Mouse (Mus musculus) E14TG2a.4 (cell line): Measurements from ENCODE around the gene 1110002E22Rik.

Source experiments
- H3K27me3 ChIP-seq: 2 replicates; pipeline ENCODE4 v1.6.1; 2014; ENCODE audit warnings: low read length, control low read depth; ENCODE audit not compliant: insufficient read depth
- H3K36me3 ChIP-seq: 2 replicates; pipeline ENCODE4 v1.6.1; 2014; ENCODE audit warnings: low read length, control low read depth; ENCODE audit not compliant: insufficient read depth
- H3K4me1 ChIP-seq: replicated peaks from 2 replicates; pipeline ENCODE4 v1.6.1; 2014; ENCODE audit warnings: low read depth, low read length, control low read depth
- H3K4me3 ChIP-seq: replicated peaks from 2 replicates; pipeline ENCODE4 v1.5.1; 2014; ENCODE audit warnings: mild to moderate bottlenecking, low read length
- H3K9me3 ChIP-seq: 2 replicates; pipeline ENCODE4 v1.6.1; 2014; ENCODE audit warnings: low read length, control low read depth
- CTCF ChIP-seq: conservative IDR thresholded peaks from 2 replicates; pipeline ENCODE4 v1.5.1; 2014; ENCODE audit warnings: low read length
- NANOG ChIP-seq: IDR thresholded peaks from 2 replicates; pipeline ENCODE4 v1.6.1; 2014; ENCODE audit warnings: borderline replicate concordance, low read length, mixed read lengths
- POU5F1 ChIP-seq: IDR thresholded peaks from 2 replicates; pipeline ENCODE4 v1.6.1; 2014; ENCODE audit warnings: low read length, borderline replicate concordance

The 1110002E22Rik gene

DNA sequence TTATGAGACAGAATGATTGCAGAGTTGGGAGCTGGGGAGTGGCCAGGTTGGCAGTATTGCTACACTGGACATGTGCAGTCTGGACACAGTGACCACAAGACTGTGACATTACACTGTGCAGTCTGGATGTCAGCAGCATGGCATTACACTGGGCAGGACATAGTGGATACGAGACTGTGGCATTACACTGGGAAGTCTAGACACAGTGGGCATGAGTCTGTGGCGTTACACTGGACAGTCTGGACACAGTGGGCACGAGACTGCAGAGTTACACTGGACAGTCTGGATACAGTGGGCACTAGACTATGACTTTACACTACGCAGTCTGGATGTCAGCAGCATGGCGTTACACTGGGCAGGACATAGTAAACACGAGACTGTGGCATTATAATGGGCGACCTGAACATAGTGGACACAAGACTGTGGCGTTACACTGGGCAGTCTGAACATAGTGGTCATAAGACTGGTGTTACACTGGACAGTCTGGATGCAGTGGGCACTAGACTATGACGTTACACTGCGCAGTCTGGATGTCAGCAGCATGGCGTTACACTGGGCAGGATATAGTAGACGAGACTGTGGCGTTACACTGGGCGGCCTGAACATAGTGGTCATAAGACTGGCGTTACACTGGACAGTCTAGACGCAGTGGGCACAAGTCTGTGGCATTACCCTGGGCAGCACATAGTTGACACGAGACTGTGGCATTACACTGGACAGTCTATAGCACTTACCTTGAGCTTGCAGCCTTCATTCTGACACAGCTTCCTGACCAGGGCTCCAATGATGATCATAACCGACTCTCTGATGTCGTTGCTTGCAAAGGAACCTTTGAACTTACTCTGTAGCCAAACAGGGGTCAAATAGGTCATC is 46.3 kb downstream of the 1110002E22Rik start:
- Histone ChIP-seq H3K4me1 (peaks cover 13% of the 10 kb centered on the region; the same call in 1 of the 2 replicates), H3K36me3 (no peaks in the 10 kb centered on the region), H3K9me3 (no peaks in the 10 kb centered on the region), H3K27me3 (peaks cover 17% of the 10 kb centered on the region), H3K4me3 (no peak overlapping the region)
- no peak for TF ChIP-seq NANOG
- no peak for TF ChIP-seq POU5F1
- no peak for TF ChIP-seq CTCF

DNA sequence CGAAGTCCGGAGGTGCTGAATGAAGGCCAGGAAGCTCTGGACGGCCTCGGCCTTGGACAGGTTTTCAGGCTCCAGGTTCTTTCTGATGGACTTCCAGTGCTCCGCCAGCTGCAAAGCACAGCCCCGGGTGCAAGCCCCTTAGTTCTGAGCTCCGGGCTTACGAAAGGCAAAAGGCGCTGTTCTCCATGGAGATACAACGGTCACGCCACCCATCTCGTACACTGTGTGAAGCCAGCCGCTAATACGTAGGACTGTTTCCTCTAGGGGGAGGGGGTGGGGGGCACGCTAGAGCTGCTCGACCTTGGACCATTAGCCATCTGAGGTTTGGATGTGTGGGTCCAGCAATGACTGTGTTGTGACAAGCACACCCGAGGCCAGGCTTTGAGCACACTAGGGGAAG is 49.3 kb downstream of the 1110002E22Rik start:
- no peaks in the 10 kb centered on the region for H3K9me3 ChIP-seq
- no peak for TF ChIP-seq CTCF
- TF ChIP-seq POU5F1, result no peak
- TF ChIP-seq NANOG, result no peak
- H3K36me3 ChIP-seq, result no peaks in the 10 kb centered on the region
- peak overlapping the region; percentile 60 for H3K4me3 ChIP-seq
- peaks cover 17% of the 10 kb centered on the region for H3K27me3 ChIP-seq
- peaks cover 13% of the 10 kb centered on the region; the same call in 1 of the 2 replicates for H3K4me1 ChIP-seq

DNA sequence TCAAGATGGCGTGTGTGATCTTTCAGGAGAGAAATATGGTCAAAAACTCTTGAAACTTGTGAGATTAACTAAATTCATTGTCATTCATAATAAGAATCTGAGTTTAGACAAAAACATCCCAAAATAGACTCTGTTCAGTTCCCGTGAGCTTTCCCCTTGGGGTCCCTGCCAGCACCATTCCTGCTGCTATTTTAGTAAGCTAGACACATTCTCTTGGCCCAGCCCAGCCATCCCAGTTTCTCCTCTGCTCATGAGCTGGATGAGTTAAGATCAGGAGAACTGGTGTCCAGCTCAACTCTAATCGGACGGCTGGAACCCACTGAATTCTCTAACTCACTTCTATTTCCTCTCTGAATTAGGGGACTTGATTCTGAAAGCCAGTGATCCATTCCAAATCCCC is 52.0 kb downstream of the 1110002E22Rik start:
- Histone ChIP-seq H3K9me3 (no peaks in the 10 kb centered on the region), H3K36me3 (no peaks in the 10 kb centered on the region), H3K4me1 (peaks cover 13% of the 10 kb centered on the region; the same call in 1 of the 2 replicates), H3K4me3 (no peak overlapping the region), H3K27me3 (peaks cover 17% of the 10 kb centered on the region)
- TF ChIP-seq CTCF (no peak), POU5F1 (no peak), NANOG (no peak)

DNA sequence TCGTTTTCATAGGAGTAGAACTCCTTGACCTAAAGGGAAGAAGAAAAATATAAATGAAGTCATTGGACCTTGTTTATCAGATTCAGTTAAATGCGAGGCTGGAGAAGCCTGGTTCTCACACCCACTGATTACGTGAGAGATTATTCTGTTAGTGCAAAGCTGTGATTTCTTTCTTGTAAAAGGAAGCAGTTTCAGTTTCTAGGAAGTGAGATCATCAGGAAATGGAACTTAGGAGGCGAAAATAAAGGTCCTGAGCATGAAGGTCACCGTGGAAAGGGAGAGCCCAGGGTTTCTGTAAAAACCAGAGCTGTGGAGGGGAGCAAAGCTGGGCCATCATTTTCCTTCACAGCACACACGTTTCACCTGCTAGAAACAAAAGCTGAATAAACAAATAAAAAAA is 53.5 kb downstream of the 1110002E22Rik start:
- Histone ChIP-seq H3K9me3 (no peaks in the 10 kb centered on the region), H3K4me1 (peaks cover 13% of the 10 kb centered on the region; the same call in 1 of the 2 replicates), H3K27me3 (peaks cover 17% of the 10 kb centered on the region), H3K4me3 (no peak overlapping the region), H3K36me3 (no peaks in the 10 kb centered on the region)
- TF ChIP-seq POU5F1 (no peak), NANOG (no peak), CTCF (no peak)

DNA sequence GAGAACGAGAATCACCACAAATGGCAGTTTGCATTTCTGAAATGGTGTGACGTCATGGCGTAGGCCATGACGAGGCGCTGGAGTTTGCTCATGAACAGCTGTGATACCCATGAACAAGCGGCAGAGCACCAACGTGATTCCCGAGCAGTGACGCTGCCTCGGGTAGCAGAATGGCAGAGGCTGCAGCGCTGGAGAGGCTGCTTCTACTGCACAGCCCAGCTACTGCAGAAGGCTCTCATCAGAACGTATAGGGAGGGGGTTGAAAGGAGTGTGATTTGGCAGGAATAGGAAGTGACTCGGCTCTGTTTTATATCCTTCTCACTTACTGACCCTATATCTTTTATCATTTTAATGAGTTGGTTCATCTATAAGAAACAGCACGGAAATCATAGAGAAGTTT is 54.0 kb downstream of the 1110002E22Rik start:
- H3K27me3 ChIP-seq, result peaks cover 12% of the 10 kb centered on the region
- H3K9me3 ChIP-seq, result no peaks in the 10 kb centered on the region
- TF ChIP-seq CTCF (no peak), NANOG (no peak), POU5F1 (no peak)

DNA sequence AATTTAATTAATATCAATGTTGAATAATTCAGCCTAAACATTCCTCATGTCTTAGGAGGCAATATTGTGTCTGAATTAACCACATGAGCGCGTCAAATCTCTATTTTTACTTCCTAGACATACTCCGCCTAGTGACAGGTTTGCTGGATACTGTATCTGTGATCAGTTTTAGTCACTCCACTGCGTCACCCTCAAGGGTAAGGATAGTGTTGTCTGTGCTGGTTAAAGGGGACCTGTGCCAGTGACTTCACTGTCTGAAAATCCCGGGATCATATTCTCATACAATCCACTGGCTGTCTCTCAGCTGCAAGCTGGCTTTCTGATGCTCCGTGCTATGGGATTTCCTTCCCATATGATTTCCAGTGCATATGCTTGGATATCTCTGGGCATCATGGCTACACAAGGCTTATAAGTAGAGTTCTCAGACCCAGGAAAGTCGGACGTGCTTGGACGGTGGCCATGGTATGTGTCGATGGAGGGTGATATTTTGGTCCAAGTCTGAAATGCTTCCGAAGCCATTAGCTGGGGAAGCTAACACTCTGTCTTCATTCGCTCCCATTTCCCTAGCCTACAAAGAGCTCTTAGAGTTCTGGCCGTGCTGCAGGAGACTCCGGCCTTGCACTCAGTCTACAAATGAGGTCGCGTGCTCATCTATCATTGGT is 54.7 kb downstream of the 1110002E22Rik start:
- TF ChIP-seq NANOG (no peak), POU5F1 (no peak), CTCF (no peak)
- Histone ChIP-seq H3K27me3 (peaks cover 5% of the 10 kb centered on the region), H3K4me1 (peaks cover 2% of the 10 kb centered on the region; the same call in 1 of the 2 replicates), H3K36me3 (no peaks in the 10 kb centered on the region), H3K4me3 (no peak overlapping the region), H3K9me3 (no peaks in the 10 kb centered on the region)

More for the DNA sequence above, 54.0 kb downstream of the 1110002E22Rik start:
- no peak overlapping the region for H3K4me3 ChIP-seq
- H3K36me3 ChIP-seq, result no peaks in the 10 kb centered on the region
- H3K4me1 ChIP-seq, result peaks cover 9% of the 10 kb centered on the region; the same call in 1 of the 2 replicates

DNA sequence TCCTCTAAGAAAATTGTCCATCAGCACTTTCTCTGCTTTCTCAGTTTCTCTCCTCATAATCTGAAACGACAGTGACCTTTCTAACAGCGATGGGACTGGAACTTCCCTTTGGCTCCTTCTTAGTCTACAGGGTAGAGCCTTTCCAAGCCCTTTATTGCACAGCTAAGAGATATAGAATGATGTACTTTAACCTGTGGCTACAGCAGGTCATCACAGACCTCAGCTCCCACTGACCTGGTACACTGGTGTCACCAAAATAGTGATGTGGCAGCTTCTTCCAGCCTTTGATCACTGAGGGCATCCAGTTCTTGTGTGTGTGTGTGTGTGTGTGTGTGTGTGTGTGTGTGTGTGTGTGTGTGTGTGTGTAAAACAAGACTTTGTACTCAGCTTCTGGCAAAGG is 56.6 kb downstream of the 1110002E22Rik start:
- Histone ChIP-seq H3K4me3 (no peak overlapping the region), H3K36me3 (no peaks in the 10 kb centered on the region), H3K9me3 (no peaks in the 10 kb centered on the region), H3K4me1 (no peaks in the 10 kb centered on the region), H3K27me3 (no peaks in the 10 kb centered on the region)
- TF ChIP-seq CTCF (no peak), NANOG (no peak), POU5F1 (no peak)

DNA sequence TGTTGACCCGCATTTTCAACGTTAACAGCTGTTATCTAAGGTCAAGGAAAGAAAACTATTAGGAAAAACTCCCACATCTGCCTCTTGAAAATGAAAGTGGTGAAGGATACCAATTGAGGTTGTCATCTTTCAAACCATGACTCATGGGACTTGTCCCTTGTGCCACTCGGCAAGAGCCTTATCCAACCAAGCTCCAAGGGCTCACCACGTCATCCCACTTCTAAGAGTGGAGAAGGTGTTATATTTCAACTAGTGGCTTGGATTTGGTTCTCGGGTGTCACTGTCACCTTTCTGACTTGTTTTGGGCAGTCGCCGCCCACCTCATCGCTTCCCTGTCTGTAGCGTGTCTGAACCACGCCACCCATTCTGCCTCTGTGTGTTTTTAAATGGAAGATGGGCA is 59.0 kb downstream of the 1110002E22Rik start:
- Histone ChIP-seq H3K27me3 (no peaks in the 10 kb centered on the region), H3K4me3 (no peak overlapping the region), H3K36me3 (no peaks in the 10 kb centered on the region), H3K9me3 (no peaks in the 10 kb centered on the region), H3K4me1 (no peaks in the 10 kb centered on the region)
- TF ChIP-seq POU5F1 (no peak), CTCF (no peak), NANOG (no peak)
